Mouse (Mus musculus) cerebellum, postnatal 36 days (tissue): ENCODE data around the gene Stat3.

Experiments
- DNase-seq, 2 experiments: peaks; one replicate each; pipeline ENCODE4 v3.0.0; 2021 to 2022; ENCODE audit warnings: mixed read lengths in 2 of 2

Stat3 gene

DNA sequence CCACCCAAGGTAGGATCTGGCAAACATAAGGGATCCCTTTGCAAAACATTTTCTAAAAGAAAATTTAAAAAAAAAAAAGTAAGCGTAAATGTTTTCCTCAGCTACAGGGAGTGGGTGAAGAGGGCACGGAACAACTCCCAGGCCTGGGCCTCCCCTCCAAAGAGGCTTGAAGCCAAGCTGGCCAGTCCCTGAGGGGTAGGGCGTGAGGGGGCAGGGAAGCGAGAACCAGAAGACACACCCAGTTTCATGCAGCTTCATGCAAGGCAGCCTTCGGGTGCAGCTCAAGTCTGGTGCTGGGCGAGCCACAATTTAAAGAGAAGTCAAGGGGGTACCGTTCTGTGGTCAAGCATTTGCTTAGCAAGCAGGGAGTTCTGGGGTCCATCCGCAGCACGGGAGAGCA, 24.3 kb upstream of the Stat3 start:
- DNase-seq, result no peak

- no peak for DNase-seq
Observed at GRCm38 (mm10) chr11:100962371-100962911, 23.1 kb upstream of the Stat3 start.

DNA sequence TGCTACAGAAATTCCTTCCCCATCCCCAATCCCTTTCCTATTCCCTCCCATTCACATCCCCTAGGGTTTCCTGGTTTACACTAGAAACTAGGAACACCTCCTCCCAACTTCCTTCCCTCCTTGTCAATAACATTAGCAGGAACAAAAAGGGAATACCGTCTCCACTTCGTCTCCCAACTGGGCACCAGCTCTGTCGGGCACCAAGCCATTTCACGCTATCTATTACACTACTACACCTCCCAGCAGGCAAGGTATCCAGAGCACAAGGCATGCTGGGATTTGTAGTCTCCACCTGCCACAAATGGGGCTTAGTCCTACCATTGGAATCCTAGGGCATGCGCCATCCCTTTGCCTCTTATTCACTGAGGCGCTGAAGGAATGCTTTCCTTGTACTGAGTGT, 21.2 kb upstream of the Stat3 start:
- peak; percentile 62 to 68 for DNase-seq

DNA sequence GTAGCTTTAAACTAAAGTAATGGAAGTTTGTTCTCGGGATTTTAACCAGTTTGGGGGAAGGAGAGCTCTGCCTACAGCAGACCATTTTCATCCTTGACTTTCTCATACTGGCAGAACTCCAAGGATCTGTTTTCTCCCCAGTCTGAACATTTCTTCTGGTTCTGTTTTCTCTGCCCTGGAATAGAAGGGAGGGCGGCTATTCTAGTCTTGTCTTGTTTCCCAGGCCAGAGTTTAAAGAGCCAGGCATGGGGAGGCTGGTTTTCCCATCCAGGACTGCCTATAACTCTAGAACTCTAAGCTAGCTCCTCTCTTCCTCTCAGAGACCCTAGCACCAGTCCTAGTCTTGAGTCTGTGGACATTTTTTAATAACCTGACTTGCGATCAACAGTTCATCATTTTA, 20.5 kb upstream of the Stat3 start:
- no peak for DNase-seq

DNA sequence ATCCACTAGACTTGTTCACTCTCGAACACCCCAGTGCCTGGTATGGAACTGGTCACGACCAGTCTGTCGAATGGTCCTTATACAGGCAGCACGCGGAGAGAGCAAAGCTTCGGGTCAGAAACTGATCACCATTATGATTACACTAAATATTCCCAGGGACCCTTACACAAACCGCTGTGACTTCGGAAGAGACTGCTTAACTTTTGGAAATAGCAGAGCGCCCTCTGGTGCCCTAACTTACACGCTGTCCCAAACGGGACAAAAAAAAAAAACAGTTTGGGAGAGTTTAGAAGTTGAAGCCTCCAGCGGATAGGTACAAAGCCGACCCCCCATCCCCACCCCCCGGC, 20.1 kb upstream of the Stat3 start:
- peak; percentile 64 to 65 for DNase-seq

GRCm38 (mm10) chr11:100958613-100959463, 19.5 kb upstream of the Stat3 start:
- DNase-seq, result no peak

DNA sequence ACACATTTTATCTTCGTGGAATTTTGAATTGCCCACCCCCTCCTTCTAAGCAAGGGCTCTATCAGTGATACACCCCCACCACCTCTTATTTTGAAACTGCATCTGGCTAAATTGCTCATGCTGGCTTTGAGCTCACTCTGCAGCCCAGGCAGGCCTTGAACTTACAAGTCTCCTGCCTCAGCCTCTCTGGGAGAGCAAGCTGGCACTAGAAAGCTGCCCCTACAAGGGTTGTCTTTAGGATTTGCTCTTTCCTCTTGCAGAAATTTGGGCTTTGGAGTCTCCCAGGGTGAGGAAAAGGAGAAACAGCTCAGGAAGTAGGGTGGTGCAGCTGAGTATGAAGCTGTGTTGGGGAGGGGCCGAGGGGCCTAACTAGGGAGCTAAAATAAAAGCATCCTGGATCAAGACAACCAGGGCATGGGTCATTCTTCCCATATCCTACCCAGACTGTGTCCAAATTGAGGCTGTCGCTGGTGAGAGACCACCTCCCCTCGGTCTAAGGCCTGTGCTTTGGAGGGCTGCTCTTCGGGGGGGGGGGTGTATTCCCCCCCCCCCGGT, 18.7 kb upstream of the Stat3 start:
- no peak for DNase-seq

GRCm38 (mm10) chr11:100957244-100957643, 17.9 kb upstream of the Stat3 start:
- peak; percentile 93 to 96 for DNase-seq

GRCm38 (mm10) chr11:100949540-100949939, 10.2 kb upstream of the Stat3 start:
- DNase-seq, result no peak

- no peak for DNase-seq
Observed at GRCm38 (mm10) chr11:100948317-100948716, 9.0 kb upstream of the Stat3 start.

DNA sequence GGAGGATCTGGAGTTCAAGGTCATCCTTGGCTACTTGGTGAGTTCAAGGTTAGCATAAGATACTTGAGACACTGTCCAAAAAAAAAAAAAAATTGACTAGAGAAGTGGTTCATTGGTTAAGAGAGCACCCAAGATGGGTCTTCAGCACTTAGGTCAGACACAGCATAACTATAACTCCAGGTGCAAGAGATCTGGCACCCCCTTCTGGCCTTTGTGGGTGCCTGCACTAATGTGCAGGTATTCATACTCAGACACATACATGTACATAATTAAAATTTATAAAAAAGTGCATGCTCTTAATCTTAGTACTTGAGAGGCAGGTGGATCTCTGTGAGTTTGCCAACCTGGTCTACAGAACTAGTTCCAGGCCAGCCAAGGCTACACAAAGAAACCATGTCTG, 8.2 kb upstream of the Stat3 start:
- no peak for DNase-seq

DNA sequence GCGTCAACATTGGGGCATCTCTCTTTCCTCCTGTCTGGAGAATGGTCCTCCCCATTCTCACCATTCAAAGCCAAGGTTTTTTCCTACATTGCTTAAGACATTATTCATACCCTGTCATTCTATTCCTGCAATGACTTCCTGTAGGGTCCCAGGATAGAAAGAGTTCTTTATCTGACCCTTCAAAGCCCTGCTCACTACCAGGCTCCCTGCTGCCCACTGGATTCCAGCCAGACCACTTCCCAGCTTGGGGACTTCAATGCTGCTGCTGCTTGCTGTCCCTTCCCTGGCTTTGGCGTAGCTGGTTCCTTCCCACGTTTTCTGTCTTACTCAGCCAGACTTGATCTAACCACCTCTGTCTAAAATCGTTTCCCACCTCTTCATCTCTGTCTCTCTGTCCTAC, 7.5 kb upstream of the Stat3 start:
- DNase-seq, result no peak

DNA sequence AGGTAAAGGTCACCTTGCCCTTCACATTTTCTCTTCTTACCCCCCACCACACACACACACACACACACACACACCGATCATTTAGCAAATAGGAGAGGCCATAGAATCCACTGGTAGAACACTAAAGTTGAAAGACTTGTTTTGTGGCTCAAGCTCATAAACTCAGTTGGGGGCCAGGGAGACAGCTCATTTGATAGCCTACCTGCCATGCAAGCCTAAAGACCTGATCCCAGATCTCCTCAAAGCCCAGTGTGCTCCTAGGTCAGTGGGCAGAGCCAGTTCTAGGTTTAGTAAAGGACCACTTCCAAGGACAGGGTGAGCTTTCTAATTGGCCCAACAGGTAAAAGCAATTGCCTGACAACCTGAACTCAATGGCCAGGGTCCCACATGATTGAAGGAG, 3.0 kb upstream of the Stat3 start:
- no peak for DNase-seq

DNA sequence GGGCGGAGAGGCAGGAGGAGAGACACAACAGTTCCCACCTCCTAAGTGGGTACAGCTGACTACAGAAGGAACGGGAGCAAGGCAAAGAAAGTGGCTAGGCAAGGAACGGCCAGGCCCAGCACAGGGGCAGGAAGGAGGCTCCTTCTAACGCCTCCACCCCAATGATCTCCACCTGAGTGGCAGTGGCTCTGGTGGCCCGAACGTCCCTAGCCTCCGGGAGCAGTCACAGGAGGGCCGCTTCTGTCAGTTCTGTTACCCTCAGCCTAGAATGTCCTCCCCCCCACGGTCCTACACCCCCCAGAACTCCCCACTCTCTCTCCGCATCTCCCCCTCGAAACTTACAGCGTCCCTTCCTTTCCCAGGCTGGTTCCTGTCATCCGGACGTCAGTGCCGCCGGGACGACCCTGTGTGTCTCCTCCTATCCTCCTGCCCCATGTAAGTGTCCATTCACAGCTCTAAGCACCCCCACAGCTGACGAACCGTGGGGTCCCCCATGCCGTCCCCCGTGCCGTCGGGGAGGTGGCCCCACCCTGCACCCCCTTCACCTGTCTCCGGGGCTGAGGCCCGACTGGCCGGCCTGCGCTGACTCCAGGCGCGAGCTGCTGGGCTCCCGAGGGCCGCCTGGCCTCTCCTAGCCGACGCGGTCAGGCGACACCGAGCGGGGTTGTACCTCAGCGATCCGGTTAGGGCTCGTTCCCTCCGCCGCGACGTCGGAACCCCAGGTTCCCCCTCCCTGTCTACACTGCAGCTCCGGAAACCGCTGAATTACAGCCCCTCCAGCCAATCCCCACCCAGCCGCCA, 429 bp downstream of the Stat3 start:
- peak; percentile 17 to 28 for DNase-seq

- DNase-seq, result no peak
Observed at GRCm38 (mm10) chr11:100938112-100938511, 1.2 kb downstream of the Stat3 start.

- DNase-seq, result no peak
Observed at GRCm38 (mm10) chr11:100937295-100937694, 2.0 kb downstream of the Stat3 start.

DNA sequence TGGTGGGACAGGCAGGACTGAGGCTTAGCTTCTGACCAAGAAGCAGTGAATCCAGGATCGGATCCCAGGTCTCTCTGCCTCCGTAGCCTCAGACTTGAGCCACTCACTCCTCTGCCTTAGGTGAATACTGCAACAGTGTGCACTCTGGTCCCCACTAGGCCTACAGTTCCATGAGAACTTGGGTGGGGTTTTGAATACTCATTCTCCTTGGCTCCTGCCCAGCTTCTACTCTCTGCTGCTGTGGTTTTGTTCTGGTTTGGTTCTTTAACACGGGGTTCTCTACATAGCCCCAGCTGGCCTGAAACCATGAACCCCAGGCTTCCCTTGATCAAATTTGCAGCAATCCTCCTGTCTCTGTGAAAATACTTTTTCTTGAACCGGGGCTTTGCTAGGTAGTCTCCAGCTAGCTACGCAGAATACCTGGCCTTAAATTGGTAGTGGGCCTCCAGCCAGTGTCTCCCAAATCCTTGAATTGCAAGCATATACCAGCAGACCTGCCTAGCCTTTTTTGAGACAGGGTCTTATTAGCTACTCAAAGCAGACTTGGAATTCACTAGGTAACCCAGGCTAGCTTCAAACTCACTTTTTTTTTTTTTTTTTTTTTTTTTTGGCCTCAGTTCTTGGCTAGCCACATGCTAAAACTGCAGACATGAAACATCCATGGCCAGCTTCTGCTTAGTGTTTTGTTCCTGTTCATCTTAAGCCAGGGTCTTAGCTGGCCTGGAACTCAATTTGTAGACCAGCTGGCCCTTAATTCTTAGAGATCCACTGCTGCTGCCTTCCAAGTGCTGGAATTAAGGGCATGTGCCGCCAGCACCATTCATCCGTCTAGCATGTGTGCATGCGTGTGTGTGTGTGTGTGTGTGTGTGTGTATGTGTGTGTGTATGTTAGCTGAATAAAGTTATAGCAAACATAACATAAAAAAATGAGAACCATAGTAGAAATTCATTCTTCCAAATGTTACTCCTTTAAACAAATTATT, 3.7 kb downstream of the Stat3 start:
- DNase-seq, result no peak

- DNase-seq, result no peak
Observed at GRCm38 (mm10) chr11:100931254-100931921, 8.0 kb downstream of the Stat3 start.

DNA sequence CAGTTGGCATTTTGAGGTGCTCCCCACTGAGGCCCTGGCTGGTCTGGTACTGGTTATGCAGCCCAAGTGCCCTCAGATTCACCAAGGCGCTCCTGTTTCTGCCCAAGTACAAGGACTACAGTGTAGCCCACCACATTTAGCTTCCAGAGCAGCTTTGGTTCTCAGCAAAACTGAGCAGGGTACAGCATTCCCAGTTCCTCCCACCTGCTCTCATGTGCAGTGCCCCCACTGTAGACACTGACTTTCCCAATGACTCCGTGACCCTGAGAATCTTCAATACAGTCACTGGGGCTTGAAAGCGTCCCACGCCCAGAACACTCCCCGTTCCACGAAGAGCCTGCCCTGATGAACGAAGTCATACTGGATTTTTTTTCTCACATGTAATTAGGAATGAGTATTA, 8.7 kb downstream of the Stat3 start:
- no peak for DNase-seq

GRCm38 (mm10) chr11:100927386-100927785, 12.0 kb downstream of the Stat3 start:
- no peak for DNase-seq

GRCm38 (mm10) chr11:100924386-100924919, 14.9 kb downstream of the Stat3 start:
- DNase-seq, result no peak
